Mouse (Mus musculus) left cerebral cortex, postnatal 25 days (tissue): ENCODE results near the gene Cav3. TPM values are rescaled to one million over a fixed set of nuclear protein-coding genes. Genes with fewer than 3 reads are reported as not detected.

ENCODE experiments used
- DNase-seq, 2 experiments: peaks; one replicate each; pipeline ENCODE4 v3.0.0; 2022; ENCODE audit warnings: low spot score in 2 of 2, mixed read lengths in 1 of 2
- intact Hi-C: fragments of 180-260 bp; cut with DNase I; formaldehyde crosslinking; loops from one replicate; pipeline ENCODE4 v1.15.1; 2025
- total RNA-seq, 2 experiments: library from RNA; stranded (reverse); gene quantifications; 2 replicates each; pipeline ENCODE4 v1.2.3; 2021

Gene Cav3
- total RNA-seq, result under 1 TPM; 0.39 to 0.53 TPM

- DNase-seq, result no peak
- intact Hi-C loops, result no loop called here
Measured at GRCm38 (mm10) chr6:112459341-112459749, at the start of gene Cav3. Gene Cav3 (plus strand): TSS chr6:112459505.

GRCm38 (mm10) chr6:112419333-112419732, 40.0 kb upstream of the Cav3 start:
- intact Hi-C loops, result no loop called here

GRCm38 (mm10) chr6:112420883-112421282, 38.4 kb upstream of the Cav3 start:
- intact Hi-C loops, result no loop called here
- DNase-seq, result no peak

More at GRCm38 (mm10) chr6:112419333-112419732, 40.0 kb upstream of the Cav3 start:
- peak; percentile 14 to 52 for DNase-seq

- intact Hi-C loops, result no loop called here
- DNase-seq, result peak; percentile 17 to 80
Measured at GRCm38 (mm10) chr6:112423746-112424501, 35.4 kb upstream of the Cav3 start.

DNA sequence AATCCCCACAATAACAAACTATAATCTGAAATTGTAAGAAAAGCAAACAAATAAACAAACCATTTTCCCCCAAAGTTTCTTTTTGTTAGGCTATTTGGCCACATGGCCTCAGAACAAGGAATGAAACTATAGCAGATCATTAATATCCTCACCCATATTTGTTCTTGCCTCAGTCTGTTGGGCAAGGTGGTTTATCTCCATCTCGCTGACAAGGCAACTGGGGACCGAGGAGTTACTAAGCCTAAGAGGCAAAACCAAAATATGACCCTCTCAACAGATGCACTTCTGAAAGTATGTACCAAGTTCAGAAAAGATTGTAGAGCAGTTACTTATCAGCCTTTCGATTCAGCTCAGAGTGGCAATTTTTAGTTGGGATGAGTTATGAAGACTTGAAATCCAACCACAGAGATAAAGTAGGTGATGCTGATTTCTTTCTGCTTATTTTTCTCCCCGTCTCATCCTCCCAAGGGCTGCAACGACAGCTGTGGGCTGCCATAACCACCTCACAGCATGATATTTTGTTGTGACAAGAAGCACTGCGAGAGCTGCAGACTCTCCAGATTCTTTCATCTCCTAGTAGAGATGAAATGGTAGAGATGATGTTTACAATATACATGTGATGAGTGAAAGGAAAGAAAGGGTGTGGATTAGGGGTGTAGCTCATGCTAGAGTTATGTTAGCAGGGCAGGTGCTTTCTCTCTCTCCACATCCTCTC, 33.1 kb upstream of the Cav3 start:
- no peak for DNase-seq
- intact Hi-C loops, result no loop called here

DNA sequence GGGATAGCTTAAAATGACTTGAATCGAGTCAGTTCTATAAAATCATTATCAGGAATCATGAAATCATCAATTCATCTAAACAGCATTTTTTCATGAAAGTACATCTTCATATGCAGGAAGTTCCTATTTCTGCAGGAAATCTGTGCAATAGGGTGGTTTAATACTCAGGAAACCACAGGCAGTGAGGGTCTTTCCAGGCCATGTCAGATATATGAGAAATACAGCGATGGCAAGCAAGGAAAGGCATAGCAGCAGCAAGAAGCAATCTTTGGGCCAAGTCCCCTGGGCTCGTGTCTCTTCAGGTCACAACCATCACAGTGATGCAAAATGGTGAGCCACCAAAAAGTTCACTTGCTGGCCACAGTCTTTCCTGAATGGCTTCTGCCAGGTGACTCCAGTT, 13.6 kb upstream of the Cav3 start:
- intact Hi-C loops, result no loop called here
- DNase-seq, result no peak

DNA sequence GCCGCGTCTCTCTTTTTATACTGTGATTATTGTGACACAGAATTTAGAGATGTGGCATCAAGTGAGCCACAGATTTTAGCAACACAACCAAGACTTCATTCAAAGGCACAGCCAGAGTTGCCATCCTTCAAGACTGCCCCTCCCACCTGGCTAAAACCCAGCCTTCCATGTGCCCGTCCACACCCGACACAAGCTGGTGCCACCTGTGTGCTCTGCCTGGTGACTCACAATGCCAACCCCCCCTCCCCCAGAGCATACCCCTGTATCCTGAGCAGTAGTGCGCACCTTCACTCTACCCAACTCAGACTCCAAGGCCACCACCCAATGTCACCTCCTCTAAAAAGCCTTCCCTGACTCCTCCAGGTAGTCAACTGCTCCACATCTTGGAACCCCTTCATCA, 2.2 kb downstream of the Cav3 start:
- DNase-seq, result no peak
- intact Hi-C loops, result no loop called here

- DNase-seq, result no peak
- intact Hi-C loops, result no loop called here
Measured at GRCm38 (mm10) chr6:112463331-112463730, 4.0 kb downstream of the Cav3 start.

DNA sequence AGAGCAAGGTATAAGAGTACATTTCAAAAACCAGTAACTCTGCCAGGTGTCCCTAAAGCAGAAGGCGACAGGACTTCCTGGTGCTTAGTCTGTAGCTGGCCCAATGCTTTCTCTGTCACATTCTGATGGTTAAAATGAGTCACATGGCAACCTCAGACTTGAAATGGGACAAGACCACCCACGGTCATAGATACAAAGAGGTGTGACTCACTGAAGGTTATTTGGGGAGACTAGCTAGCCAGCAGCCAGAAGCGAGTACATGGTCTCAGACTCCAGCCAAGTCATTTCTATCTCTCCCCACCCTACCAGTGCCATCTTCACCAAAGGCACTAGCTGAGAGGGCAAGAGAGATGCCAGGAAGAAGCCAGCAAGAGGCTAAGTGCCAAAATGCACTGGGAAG, 6.1 kb downstream of the Cav3 start:
- intact Hi-C loops, result no loop called here
- peak in 1 of 2 experiments; percentile 51 for DNase-seq

DNA sequence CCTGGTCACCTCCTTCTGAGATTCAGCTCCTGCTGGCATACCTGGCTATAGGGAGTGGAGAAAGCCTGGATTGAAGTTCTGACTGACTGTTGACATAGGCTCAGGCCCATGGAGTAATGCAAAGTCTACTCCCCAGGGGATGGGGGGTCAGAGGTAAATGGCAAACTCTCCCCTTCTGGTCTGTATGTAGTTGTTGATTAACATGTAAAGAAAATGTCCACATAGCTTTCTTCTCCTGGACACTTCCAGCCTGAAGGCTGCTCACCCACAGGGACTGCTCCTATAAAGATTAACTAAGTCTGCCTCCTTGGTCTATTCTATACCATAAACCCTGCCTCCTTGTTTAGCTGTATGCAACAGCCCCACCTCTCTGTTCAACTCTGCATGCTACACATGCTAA, 6.7 kb downstream of the Cav3 start:
- intact Hi-C loops, result no loop called here
- DNase-seq, result no peak

GRCm38 (mm10) chr6:112471644-112472043, 12.3 kb downstream of the Cav3 start:
- intact Hi-C loops, result no loop called here

GRCm38 (mm10) chr6:112479861-112480260, 20.6 kb downstream of the Cav3 start:
- no peak for DNase-seq
- intact Hi-C loops, result loop anchor here (5.0 kb wide), 1 partner anchor 273 kb away; no protein-coding TSS in a partner anchor

More at GRCm38 (mm10) chr6:112471644-112472043, 12.3 kb downstream of the Cav3 start:
- DNase-seq, result no peak

DNA sequence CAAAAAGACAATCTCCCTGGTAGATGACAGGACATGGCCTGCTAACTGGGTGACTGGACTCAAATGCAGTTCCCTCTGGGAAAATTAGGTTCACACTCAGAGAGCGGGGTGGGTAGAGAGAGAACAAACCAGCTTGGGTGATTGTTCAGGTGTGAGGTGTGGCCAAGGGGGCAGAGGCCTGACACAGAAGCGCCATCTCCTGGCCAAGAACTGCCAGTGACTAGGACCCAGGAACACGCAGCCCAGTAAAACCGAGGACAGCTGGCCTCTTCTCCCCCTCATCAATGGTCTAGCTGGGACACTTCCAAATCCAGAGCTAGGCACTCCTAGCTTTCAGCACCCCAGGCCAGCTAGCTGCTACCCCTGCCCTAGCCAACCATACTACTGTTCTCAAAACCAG, 25.0 kb downstream of the Cav3 start:
- peak in 1 of 2 experiments; percentile 40 for DNase-seq

GRCm38 (mm10) chr6:112487993-112488392, 28.7 kb downstream of the Cav3 start:
- DNase-seq, result no peak
- intact Hi-C loops, result no loop called here

More for the DNA sequence above, 25.0 kb downstream of the Cav3 start:
- intact Hi-C loops, result loop anchor here (1.0 to 5.0 kb wide), 3 partner anchors 76 to 277 kb away; no protein-coding TSS in a partner anchor

DNA sequence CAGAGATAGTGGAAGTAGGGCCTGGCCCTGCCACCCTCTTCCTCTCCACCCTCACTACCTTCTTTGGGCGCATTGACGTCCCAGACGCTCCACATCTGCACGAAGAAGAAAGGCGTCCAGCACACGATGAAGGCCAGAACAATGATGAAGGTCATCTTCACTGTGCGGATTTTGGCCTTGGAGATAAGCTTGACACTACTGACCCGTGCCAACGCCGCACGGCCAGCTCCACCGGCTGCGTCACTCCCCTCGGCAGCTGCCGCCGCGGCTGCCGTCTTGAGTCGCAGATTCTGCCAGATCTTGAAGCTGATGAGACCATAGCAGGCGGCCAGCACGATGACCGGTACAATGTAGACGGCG, 29.5 kb downstream of the Cav3 start:
- intact Hi-C loops, result no loop called here
- no peak for DNase-seq

DNA sequence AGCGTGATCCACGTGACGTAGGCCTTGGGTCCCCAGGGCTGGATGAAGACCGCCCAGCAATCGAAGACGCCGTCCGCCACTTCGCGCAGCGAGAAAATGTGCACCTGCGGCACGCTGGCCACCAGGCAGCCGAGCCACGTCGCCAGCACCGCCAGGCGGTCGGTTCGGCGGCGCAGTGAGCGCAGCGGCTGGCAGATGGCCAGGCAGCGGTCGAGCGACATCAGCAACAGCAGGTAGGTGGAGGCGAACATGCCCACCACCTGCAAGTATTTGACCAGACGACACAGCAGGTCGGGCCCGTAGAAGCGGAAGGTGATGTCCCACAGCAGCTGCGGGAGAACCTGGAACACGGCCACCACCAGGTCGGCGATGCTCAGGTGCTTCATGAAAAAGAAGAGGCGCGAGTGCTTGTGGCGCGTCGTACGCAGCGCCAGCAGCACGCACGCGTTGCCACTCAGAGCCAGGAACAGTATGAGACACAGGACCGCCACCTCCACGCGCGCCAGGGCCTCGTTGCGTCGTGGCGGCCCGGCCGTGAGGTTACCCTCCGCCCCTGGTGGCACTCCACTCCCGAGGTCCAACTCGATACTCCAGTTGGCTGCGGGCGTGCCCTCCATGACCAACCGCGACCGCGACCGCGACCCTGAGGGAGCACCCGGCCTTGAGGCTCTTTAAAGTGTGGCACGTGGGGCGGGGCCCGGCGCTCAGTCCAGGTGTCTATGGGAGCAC, 30.0 kb downstream of the Cav3 start:
- intact Hi-C loops, result no loop called here
- peak in 1 of 2 experiments; percentile 30 for DNase-seq

DNA sequence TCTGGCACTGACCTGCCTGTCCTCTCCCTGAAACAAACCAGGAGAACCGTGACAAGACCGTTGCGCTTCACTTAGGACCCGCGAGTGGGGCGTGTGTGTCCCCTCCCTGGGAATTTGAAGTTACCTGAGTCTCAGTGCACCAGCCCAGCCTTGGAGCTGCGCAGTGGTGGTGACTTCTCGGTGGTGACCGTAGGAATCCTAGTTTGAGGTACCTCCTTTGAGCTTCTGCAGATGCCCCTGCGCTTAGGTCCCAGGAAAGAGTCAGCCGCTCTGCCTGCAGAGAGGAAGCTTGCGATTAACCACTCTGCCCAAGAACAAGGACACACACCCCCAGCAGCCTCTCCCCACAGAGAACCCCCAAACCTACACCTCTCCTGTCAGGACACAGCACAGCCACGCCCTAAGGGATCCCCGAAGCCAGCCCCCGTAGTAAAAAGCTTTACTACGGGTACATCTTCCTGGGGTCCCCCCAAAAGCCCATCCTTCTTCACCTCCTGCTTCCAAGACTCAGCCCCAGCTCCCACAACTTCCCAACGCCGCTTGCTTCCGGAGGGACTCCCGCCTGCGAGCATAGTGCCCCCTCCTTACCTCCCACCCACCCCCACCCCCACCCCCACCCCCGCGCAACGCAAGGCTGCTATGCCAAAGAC, 30.7 kb downstream of the Cav3 start, which contains the start of gene Oxtr:
Gene Oxtr, minus strand, starts transcription at position 34 of the 650 bp plus-strand sequence.
- intact Hi-C loops, result loop anchor here (5.0 to 10.0 kb wide), 3 partner anchors 155 to 515 kb away; no protein-coding TSS in a partner anchor
- no peak for DNase-seq

DNA sequence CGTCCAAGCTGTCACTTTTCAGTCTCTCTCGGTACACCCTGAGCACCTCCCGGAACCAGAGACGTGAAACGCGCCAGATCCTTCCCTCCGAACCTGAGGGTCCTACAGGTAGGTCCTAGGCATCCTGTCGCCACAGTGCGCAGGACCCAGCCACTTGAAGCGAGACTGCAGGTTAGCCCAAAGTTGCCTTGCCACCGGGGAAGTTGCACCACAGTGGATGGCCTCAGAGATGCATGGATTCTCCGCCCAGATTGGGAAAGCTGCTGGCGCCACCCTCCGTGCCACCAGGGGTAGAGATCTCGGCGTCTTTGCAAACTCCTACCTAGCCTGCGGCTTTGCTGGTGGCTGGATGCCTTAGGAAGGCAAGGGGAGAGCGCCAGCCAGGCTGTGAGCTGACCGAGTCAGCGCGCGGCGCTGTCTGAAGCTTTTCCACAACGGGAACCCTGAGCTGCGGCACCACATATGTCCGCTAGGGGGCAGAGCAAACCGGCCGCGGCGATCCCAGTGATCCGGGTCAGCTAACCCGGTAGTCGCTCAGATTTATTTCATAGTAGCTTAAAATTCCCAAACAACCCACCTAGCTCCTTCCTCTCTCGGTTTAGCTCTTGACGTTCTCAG, 31.4 kb downstream of the Cav3 start:
- intact Hi-C loops, result loop anchor here (5.0 to 10.0 kb wide), 3 partner anchors 154 to 514 kb away; no protein-coding TSS in a partner anchor
- peak; percentile 79 to 89 for DNase-seq

DNA sequence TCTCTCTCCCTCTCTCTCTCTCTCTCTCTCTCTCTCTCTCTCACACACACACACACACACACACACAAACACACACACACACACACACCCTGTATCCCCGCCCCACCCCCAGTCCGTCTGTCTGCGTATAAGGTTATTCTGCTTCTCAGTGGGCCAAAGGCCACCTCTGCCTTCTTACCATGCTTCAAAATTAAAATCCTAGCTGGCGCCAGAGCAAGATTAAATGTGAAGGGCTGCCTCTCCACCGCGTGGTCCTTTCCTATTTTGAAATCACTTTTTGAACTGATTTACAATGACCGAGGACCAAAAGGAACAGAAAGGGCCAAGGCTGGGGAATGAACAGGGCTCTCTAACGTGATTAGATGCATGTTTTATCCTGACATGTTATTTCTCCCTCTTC, 32.2 kb downstream of the Cav3 start:
- intact Hi-C loops, result loop anchor here (5.0 to 10.0 kb wide), 3 partner anchors 153 to 513 kb away; no protein-coding TSS in a partner anchor
- DNase-seq, result no peak
